8 mouse cellular contexts compared by ENCODE assay signal in genomic region chr6:5858371-5858770, GRCm38 (mm10).
A peak's percentile ranks its signal among the peaks of the same experiment; 100 is the strongest.
DNase-seq lines count a peak whose midpoint lies in the region; ATAC-seq and TF ChIP-seq lines count a peak whose summit lies in the region.

No protein-coding gene starts in this region.

- no peak for TF ChIP-seq POLR2A in MEL (IDR thresholded peaks at IDR 0.05; ENCODE audit: control insufficient read depth in 1 of 2, insufficient read depth in 1 of 2, low read depth in 1 of 2, low read length in 2 of 2, poor library complexity in 1 of 2)

- peak overlapping the region in 1 of 2 experiments; percentile 20; a peak in 2 of 4 replicates for H3K4me3 ChIP-seq in MEL (ENCODE audit: control insufficient read depth in 1 of 2, insufficient read depth in 1 of 2, low read depth in 2 of 2, low read length in 2 of 2)
- H3K4me3 ChIP-seq in heart, embryonic 16.5 days (ENCODE audit: low read length): peak overlapping the region; percentile 38
- no peak overlapping the region for H3K4me3 ChIP-seq in midbrain, embryonic 13.5 days (replicated peaks)

- 10% methylated on average over 12 of the region's 12 CpGs for WGBS in heart, embryonic 16.5 days
- 15% methylated on average over 12 of the region's 12 CpGs for WGBS in midbrain, embryonic 13.5 days

- TF ChIP-seq CTCF in MEL (IDR thresholded peaks at IDR 0.05 in 2 of 3, conservative IDR thresholded peaks at IDR 0.05 in 1 of 3; ENCODE audit: control insufficient read depth in 1 of 3, insufficient read depth in 1 of 3, low read depth in 2 of 3, low read length in 3 of 3, poor library complexity in 1 of 3, severe bottlenecking in 1 of 3): peak; percentile 55 to 84 (median 78)

- H3K9ac ChIP-seq in MEL (ENCODE audit: control insufficient read depth, low read depth, low read length, poor library complexity, severe bottlenecking): no peak overlapping the region
- H3K9ac ChIP-seq in heart, embryonic 16.5 days (ENCODE audit: low read length): no peak overlapping the region
- no peak overlapping the region for H3K9ac ChIP-seq in midbrain, embryonic 13.5 days (replicated peaks)

- no peak for TF ChIP-seq EP300 in MEL (IDR thresholded peaks at IDR 0.05; ENCODE audit: low read depth in 1 of 2, low read length in 2 of 2)

- H3K36me3 ChIP-seq in MEL (ENCODE audit: control insufficient read depth in 1 of 2, insufficient read depth in 2 of 2, low read length in 2 of 2): no peaks in the 10 kb centered on the region; a peak in 1 of 4 replicates
- H3K36me3 ChIP-seq in heart, embryonic 16.5 days (ENCODE audit: control insufficient read depth, insufficient read depth): no peaks in the 10 kb centered on the region
- H3K36me3 ChIP-seq in midbrain, embryonic 13.5 days: no peaks in the 10 kb centered on the region

- no peak overlapping the region for H3K27ac ChIP-seq in MEL (ENCODE audit: control insufficient read depth, low read depth, low read length)
- H3K27ac ChIP-seq in heart, embryonic 16.5 days (ENCODE audit: low read length): no peak overlapping the region
- no peak overlapping the region for H3K27ac ChIP-seq in midbrain, embryonic 13.5 days

- no peaks in the 10 kb centered on the region for H3K79me2 ChIP-seq in MEL (ENCODE audit: control insufficient read depth, insufficient read depth, low read length, poor library complexity)

- no peaks in the 10 kb centered on the region for H3K4me1 ChIP-seq in MEL (ENCODE audit: control insufficient read depth in 1 of 2, insufficient read depth in 2 of 2, low read length in 2 of 2)
- H3K4me1 ChIP-seq in heart, embryonic 16.5 days (ENCODE audit: control insufficient read depth, insufficient read depth, low read length): peaks cover 5% of the 10 kb centered on the region; the same call in 1 of the 2 replicates
- H3K4me1 ChIP-seq in midbrain, embryonic 13.5 days (replicated peaks): peaks cover 10% of the 10 kb centered on the region

- ATAC-seq in heart, embryonic 16.5 days (replicated peaks; ENCODE audit: extremely low read depth, insufficient read depth, low FRiP score): no peak
- no peak for ATAC-seq in midbrain, embryonic 13.5 days

- H3K9me3 ChIP-seq in MEL (replicated peaks; ENCODE audit: insufficient read depth, low read length): no peaks in the 10 kb centered on the region
- no peaks in the 10 kb centered on the region for H3K9me3 ChIP-seq in heart, embryonic 16.5 days (replicated peaks; ENCODE audit: control insufficient read depth, low read length)
- no peaks in the 10 kb centered on the region for H3K9me3 ChIP-seq in midbrain, embryonic 13.5 days

- peak; percentile 36 for DNase-seq in heart, adult 11 months
- no peak for DNase-seq in heart, adult 9 months (ENCODE audit: low spot score in 2 of 2)
- DNase-seq in MEL (ENCODE audit: low read depth, low spot score): peak; percentile 57
- peak; percentile 32 to 56 for DNase-seq in cerebellum, postnatal 4 days (ENCODE audit: low spot score in 2 of 2)
- peak; percentile 47 to 72 for DNase-seq in left cerebral cortex, postnatal 14 days (ENCODE audit: low spot score in 2 of 2)
- no peak for DNase-seq in spleen, postnatal 36 days (ENCODE audit: low spot score in 2 of 2)

- H3K27me3 ChIP-seq in MEL (ENCODE audit: control insufficient read depth in 1 of 2, insufficient read depth in 2 of 2, low read length in 2 of 2): peaks cover 0 to 2% of the 10 kb centered on the region in 2 experiments; a peak in 1 of 4 replicates
- no peaks in the 10 kb centered on the region for H3K27me3 ChIP-seq in heart, embryonic 16.5 days (ENCODE audit: control insufficient read depth, insufficient read depth, low read length)
- H3K27me3 ChIP-seq in midbrain, embryonic 13.5 days: peaks cover 8% of the 10 kb centered on the region; the same call in 1 of the 2 replicates

- peak; percentile 95 for TF ChIP-seq RAD21 in MEL (IDR thresholded peaks at IDR 0.05; ENCODE audit: low read depth, low read length)

- intact Hi-C loops in left cerebral cortex, postnatal 14 days (cut with DNase I): loop anchor here (5.0 kb wide), 2 partner anchors 134 to 1029 kb away; no protein-coding TSS in a partner anchor

- H3K4me2 ChIP-seq in heart, embryonic 16.5 days (ENCODE audit: low read depth, low read length): peak overlapping the region; percentile 60
- H3K4me2 ChIP-seq in midbrain, embryonic 13.5 days (replicated peaks): peak overlapping the region; percentile 31; the same call in 1 of the 2 replicates

TF ChIP-seq in MEL, 35 proteins besides CTCF, POLR2A, EP300 and RAD21:
- TF ChIP-seq ZC3H11A (IDR thresholded peaks at IDR 0.05; ENCODE audit: low read depth, low read length) (peak; percentile 86), TAL1 (IDR thresholded peaks at IDR 0.05; ENCODE audit: low read length) (no peak), SMC3 (IDR thresholded peaks at IDR 0.05; ENCODE audit: low read depth, low read length) (peak; percentile 78), ZNF384 (IDR thresholded peaks at IDR 0.05; ENCODE audit: low read depth, low read length) (peak; percentile 46; the same call in 1 of the 2 replicates)

Comparison
In these comparisons a context has a peak if more than half of its experiments do, and no peak if none do; other contexts are left out.
1. DNase-seq: peak in heart, adult 11 months (single experiment), MEL (single experiment), cerebellum, postnatal 4 days (2 of 2) and left cerebral cortex, postnatal 14 days (2 of 2); none in heart, adult 9 months (0 of 2) and spleen, postnatal 36 days (0 of 2).